Mouse (Mus musculus) urinary bladder, postnatal 4 days (tissue): ENCODE measurements around the gene Nxt1.
A peak's percentile ranks its signal among the peaks of the same experiment; 100 is the strongest.

Experiments
- DNase-seq, 2 experiments: peaks; one replicate each; pipeline ENCODE4 v3.0.0; 2021 to 2022; ENCODE audit warnings: low spot score in 2 of 2

Nxt1 gene

DNA sequence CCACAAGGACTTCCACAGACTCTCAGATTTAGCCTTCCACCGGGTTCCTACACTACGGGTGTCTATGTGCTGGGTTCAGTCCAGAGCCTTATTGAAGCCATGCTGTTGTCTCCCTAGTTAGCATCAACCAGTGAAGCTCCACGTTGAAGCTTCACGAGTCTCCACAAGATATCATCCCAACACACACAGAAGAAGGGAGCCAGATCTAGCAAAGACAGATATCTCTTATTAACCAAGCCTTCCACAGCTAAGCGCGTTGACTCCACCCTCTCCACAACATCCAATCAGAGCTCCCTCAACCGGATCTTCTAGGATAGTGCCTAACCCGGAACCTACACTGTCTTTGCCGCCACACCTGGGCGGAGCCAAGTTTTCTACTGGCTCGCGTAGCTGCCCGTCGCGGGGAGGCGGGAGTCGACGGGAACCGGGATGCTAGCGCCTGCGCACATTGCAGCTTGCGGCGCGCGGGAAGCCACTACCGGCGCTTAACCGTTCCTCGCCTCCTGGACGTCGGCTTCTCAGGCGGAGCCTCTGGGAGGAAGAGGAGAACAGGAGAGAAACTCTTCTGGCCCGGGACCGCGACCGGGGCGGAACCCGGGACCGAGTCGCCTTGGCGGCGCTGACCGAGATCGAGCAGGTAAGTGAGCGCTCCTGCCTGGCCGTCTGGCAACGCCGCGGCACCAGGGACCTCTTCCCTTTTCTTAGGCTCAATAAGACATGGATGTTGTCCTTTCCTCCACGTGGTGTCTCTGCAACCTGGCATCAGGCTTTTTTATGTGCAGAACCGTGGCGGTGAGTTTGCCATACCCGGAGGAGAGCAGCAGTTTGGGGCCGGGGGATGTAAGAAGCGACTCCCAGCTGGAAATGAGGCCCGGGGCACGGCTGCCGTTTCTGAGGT lies at the start of gene Nxt1:
TSS of gene Nxt1 (plus strand) at position 403 of the 898 bp plus-strand sequence.
- peak; percentile 98 to 99 for DNase-seq

DNA sequence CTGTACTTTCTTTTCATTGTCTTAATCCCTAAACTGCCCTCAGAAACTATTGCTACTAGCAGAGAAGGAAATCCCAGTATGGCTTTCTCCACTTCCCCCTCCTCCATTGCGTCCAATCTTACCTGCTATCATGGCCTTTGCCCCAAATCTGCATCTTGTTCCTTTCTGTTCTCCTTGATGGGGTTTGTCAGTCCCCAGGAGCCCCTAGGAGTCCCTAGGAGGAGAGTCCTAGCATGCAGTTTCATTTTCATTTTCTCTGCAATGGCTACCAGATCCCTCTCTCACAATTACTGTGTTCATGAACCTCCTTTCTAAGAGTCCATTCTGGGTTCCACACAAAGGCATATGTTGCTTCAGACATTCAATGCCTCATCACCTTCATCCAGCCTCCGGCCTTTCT lies 49.3 kb upstream of the Nxt1 start:
- DNase-seq: no peak

DNA sequence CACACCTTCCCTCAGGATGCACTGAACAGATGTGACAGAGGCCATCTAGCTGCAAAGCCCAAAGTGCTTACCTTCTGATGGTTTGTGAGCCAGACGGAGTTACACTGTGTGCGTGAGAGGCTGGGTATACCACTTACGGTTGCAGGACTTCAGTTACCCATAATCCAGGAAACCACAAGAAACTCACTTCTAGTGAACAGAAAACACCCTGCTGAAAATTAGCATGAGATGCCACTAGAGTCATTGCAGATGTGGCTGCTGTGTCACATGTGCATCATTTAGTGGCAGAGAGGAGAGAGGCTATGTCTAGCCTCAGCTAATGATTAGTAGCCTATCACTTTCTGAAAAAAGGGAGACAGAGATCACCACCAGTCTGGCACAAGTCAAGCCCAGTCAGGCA lies 47.9 kb upstream of the Nxt1 start:
- no peak for DNase-seq

DNA sequence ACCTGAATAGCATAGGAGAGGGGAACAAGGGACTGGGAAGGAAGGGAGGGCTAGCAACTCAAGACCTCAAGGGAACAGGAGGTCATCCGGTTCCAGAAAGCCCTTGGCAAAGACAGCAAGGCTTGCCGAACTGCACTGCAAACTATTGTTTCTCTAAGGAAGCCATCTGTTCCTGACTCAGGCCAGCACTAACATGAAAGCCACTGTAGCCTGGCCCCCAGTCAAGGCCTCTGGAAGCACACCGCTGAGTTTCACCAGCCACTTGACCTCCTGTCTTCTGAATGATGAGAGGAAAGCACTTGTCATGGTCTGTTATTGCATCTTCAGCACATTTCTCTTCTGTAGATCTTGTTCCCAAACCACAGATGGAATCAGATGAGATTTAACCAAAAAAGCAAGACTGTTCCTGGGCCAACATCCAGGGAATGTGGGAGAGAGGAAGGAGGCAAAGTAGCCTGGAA lies 45.4 kb upstream of the Nxt1 start:
- no peak for DNase-seq

DNA sequence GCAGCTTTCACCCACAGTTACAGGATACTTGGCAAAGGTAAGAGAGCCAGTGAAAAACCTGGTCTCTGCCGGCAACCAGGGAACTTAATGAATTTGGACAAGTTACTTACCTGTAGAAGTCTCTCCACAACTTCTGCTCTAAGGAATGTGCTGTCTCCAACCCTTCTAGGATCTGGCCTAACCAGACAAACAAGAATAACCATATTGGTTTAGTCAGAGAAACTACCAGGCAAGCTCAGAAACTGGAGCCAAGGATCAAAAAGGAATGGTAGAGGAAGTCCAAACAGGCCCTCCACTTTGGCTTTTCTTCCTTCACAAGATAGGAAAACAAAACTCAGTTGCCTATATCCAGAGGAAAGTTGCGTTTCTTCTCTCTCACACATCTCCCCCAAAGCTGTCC lies 41.4 kb upstream of the Nxt1 start:
- DNase-seq: no peak

DNA sequence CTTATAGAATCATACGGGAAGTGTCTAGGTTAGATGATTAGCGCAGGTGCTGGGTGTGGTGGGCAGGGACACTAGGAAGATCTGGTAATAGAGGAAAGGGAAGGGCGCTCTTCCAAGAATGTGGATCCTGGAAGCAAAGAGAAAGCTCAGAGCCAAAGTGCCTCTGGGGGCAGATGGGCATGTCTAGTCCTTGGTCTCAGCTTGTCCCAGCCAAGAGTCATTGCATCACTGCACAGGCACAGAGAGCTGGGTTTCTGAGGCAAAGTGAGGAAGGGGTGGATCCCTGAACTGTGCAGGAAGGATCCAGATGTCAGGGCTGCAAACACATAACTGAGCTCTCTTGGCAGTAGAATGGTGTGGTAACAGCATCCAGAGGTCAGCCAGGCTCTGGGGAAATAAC lies 40.8 kb upstream of the Nxt1 start:
- DNase-seq: no peak

DNA sequence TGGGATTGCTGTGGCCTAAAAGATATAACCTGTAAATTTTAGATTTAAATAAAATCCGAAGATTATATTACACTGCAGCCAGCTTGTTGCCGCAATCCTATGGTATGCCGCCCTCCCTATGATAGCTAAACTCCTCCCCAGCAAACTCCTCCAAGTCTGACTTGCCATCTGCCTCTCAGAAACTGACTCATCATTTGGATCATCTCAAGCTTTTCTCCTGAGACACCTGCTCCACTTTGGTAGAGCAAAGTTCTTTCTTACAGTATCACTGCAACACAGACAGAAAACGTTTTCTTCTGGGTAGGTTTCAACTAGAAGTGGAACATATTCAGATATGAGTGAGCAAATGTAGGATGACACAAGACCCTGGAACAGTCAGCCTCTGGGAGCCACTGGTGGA lies 37.9 kb upstream of the Nxt1 start:
- no peak for DNase-seq

DNA sequence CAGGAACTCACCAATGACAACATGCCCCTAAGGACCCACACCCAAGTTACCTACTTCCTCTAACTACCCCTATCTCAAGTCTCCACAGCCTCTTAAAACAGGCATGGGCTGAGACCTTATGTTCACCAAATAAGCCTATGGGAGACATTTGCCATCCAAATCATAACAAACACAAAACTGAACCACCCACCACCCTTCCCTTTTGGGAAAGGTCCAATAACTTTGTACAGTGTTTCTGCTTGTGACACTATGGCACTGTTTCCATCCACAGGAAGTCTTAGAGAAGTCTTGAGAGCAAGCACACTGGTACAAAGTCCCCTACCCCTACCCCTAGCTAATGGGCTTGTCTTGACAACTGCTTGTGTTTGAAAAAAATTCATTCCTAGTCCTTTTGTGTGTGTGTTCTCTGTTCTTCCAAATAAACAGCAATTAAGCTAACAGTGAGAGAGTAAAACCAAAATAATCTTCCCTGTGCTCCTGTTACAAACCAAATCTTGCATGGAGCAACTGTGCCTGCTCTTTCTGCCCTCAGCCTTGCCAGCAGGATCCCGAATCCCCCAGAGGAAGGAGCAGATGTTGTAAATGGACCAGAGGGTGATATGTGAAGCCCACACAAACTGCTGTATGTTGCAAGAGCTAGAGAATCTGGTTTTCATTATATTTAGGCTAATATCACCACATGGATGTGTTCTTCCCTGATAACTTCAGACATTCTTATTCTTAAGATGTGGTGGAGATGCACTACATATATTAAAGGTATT lies 29.6 kb upstream of the Nxt1 start:
- DNase-seq: no peak

DNA sequence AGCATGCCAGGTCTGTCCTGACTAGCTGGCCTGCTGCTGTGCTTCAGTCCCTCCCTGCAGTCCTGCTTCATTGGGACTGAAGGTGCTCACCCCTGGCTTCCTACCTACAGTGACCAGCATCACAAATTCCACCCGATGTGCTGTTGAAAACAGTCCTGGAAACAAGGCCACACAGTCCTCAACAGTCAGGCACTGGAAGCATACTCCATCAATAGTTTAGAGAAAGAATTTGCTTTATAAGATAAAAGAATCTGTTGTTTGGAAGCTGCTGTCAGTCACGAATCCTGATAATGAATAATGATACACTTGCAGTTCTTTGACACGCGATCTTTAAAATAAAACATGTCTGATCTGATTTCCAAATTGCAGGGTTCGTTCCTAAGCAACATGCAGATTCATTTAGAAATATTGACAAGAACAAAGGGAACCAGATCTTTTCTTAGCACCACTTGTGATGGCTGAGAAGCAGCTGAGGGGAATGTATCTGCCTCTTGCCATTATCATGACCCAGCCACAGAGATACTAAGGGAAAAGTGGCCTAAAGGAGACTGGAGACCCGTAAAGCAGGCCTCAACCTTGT lies 27.9 kb upstream of the Nxt1 start:
- DNase-seq: no peak

DNA sequence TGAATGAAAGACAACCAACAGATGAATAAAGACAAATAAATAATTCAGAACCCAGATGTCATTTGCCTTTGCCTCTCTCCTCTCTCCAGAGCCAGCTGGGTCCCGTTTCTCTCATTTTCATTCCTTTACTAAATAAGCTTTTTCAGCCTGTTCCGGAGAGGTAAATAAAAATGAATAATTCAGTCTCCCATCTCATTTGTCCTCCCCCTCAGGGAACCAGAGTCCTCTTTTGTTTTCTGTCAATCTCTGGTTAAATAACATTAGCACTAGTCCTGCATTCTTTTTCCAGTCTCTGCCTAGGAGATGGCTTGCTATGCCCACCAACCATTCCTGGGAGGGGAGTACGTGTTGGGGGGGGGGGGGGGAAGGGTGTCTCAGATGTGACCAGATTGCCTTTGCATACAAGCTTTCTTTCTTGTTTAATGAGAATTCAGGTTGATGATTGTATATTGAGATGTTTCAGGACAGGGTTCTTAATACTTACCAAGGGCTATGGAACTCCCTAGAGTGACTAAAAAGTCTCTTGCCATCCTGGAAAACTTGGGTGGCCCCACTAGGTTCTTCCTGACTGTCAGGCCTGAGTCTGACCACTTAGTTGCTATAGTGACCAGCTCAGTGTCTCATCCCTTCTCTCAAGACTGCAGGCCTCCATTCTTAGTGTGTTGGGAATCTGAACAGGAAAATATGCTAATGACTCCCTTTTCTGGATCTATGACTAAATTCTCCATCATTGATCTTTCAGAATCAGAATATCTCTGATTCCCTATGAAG lies 21.6 kb upstream of the Nxt1 start:
- no peak for DNase-seq

DNA sequence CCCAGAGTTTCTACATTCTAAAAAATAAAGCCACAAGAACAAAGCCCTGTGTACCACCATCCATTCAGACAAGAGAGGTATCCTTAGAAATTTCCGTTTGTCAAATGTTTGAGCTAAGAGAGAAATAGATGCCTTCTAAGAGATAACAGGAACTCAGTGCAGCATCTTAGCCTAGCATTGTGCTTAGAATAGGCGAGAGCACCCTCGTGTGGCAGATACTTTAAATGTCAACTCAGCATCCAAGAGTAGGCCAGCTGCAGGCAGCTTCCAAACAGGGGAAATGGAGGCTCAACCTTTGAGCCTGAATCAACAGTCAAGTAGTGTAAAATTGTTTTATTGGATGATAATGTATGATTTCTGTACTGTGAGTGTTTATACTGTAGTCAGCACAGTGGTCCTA lies 17.4 kb upstream of the Nxt1 start:
- peak in 1 of 2 experiments; percentile 27 for DNase-seq

DNA sequence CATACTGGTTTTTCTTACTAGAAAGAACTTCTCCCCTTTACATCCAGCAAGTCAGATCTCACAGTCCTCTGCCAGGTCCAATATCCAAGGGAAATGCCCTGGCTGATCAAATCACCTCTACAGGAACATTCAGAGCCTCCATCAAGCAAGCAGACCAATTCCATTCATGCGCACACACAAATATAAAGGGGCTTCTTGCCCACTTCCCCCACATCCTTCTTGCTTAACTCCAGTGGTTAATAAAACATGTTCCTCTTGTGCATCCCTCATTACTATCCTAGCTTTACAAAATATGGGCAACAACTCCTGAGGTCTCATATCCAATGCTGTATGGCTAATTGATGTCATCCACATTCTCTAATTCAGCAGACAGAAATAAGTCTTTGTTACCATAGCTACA lies 8.9 kb upstream of the Nxt1 start:
- DNase-seq: no peak

DNA sequence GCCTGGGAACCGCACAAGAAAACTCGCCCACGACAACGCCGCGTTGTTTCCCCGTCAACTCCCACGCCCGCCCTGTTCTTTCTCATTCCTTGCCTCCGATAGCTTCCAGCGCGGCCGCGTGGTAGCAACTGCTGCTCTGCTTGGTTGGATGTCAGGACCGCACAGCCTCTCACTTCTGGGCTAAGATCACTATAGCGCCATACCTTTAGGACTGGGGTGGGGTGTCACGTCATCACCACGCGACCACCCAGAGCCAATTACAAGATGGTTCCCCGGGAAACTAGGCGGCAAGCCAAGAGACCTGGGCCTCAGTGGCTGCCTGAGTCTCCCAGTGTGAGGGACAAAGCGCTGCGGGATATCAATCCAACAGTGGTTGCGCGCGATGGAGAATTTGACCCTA lies 5.4 kb downstream of the Nxt1 start:
- DNase-seq: peak; percentile 67 to 79

DNA sequence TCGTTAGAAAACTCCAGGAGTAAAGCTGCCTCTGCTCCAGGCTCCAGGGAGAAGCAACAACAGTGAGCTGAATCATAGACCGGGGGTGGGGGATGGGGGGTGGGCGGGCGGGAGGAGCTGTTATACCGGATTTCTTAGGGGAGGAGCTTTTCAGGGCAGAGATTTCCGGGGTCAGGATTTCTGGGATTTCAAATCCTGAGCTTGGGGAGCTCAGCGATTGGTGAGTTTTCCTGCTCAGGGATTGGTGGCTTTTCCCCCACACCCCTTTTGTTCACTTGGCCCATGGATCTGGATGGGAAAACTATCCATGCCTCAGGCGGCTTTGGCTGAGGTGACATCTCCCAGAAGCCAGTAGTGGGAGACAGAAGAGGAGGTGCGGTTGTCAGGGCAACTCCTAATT lies 6.9 kb downstream of the Nxt1 start:
- peak in 1 of 2 experiments; percentile 49 for DNase-seq

DNA sequence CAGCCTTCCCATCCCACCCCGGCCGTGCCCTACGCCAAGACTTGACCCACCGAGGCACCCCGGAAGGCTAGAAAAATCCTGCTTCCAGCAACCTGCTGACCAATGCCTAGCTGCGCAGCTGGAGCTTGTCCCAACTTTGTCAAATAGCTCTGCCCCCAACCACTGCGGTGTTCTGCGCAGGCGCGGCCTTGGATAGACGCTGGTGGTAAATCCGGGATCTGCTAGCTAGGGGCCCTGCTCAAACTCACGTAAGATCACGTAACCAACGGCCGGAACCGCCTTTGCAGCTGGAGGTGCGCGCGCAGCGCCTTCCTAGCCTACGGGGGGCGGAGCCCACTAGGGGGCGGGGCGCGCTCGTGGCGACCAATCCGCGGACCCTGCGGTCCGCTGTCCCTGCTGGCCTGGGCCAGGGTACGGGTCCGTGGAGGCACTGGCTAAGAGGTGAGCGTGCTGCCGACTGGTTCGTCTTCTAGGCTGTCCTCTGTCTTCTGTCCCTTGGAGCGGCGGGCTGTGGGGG lies 8.4 kb downstream of the Nxt1 start, which contains the start of gene Gzf1:
TSS of gene Gzf1 (plus strand) at position 249 of the 517 bp plus-strand sequence.
- peak; percentile 99 to 100 for DNase-seq

DNA sequence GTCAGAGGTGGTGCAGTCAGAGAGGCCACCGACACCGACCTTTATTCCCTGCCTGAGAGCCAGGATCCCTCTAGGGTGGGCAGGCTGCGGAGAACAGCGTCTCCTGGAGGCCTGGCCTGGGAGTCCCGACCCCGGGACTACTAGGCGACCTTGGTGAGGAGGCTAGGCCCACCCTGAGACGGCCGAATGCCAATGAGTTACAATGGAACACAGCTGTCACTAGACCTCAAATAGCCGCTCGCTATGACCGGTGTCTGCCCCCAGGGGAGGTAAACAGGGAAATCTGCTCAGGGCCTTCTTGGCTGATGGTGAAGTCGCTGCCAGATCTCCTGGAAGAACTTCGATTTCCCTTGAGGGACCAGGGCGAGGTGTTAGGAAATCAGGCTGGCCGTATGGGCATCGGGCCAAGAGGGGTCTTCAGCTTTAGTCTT lies 9.1 kb downstream of the Nxt1 start:
- peak in 1 of 2 experiments; percentile 66 for DNase-seq

DNA sequence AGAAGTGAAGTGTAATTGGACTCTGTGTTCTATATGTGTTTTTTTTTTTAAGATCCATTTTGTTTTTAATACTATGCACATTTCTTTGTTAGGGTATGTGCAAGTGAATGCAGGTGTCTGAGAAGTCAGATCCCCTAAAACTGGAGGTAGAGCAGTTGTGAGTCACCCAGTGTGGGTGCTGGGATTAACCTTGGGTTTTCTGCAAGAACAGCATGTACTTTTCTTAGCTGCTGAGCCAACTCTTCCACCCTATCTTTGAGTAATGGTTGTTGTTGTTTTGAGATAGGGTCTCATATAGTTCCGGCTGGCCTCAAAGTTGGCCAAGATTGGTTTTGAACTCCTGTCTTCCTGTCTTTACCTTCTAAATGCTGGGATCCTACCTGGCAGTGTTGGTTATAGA lies 10.6 kb downstream of the Nxt1 start:
- DNase-seq: no peak

DNA sequence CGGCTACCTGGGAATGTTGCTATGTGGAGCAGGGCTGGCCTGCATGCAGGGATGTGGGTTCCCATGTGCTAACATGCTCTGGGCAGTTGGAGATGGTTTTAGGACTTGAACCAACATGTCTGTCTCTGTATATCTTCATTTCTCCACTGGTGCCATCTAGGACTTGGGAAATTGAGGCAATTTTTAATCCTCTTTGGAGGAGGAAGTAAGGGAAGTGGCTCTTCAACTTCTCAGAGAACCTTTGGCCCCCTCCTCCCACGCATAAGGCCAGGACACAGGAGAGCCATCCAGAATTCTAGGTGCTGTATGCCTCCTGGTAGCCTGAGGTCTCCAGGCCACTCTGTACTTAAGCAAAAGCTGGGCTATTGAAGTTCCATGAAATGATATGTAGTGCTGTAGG lies 12.6 kb downstream of the Nxt1 start:
- DNase-seq: no peak

DNA sequence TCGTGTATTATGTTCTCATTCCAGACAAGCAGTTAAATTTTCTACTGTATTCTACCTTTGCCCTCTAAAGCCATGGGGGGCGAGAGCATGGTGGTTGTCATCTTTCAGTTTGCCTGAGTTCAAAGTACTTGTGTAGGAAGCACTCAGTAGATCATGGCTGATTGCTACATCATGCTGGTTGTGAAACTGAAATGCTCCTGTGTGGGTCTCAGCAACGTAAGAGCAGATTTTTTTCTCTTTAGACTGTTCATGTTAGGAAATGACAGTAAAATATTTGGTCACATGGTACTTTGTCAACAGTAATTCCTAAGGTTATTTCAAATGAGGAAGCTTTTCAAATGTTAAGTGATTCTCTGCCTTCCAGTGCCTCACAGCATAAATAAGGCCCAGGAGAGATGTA lies 13.3 kb downstream of the Nxt1 start:
- no peak for DNase-seq

DNA sequence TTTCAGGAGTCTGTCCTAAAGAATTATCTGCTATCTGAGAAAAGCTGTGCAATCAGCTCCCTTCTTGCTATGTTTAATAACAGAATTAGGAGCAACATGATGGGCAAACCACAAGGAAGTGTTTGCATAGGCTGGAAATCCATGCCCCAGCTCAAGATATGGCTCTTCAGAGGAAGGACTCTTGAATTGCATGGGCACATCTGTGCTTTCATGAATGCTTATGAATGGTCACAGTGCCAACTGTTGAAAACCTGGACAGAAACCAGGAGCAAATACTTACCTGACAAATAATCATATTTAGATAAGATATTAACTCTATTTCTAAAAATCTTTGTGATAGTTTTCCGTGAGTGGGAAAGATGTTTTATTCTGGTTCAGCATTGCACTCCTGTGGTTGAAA lies 14.5 kb downstream of the Nxt1 start:
- no peak for DNase-seq

DNA sequence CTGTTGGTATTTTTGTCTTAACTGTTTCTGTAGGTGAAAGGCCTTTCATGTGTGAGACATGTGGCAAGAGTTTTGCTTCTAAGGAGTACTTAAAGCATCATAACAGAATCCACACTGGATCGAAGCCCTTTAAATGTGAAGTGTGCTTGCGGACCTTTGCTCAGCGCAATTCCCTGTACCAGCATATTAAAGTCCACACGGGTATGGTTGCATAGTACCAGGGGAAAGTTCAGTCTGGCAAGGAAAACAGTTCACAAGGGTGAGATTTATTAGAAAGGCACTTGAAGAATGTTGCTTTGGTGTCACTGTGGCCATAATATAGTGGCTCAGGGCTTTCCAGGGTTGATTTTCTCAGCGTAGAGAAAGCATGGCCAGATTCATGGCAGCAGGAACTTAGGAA lies 15.6 kb downstream of the Nxt1 start:
- DNase-seq: no peak
